Mouse (Mus musculus) heart, adult 2 months (tissue): ENCODE results near the gene Sptb. TPM values are rescaled to one million over a fixed set of nuclear protein-coding genes. Genes with fewer than 3 reads are reported as not detected.

ENCODE experiments used
- DNase-seq, 2 experiments: peaks; one replicate each; pipeline ENCODE4 v3.0.0; 2021
- H3K27ac ChIP-seq: fragments of 200-600 bp; 2 replicates; pipeline ENCODE4 v1.8.1; 2022
- H3K27me3 ChIP-seq: fragments of 200-500 bp; 2 replicates; pipeline ENCODE4 v1.6.1; 2012; ENCODE audit warnings: mild to moderate bottlenecking, low read length, inconsistent platforms, mixed read lengths; ENCODE audit not compliant: control insufficient read depth, insufficient read depth
- H3K36me3 ChIP-seq: fragments of 200-500 bp; 2 replicates; pipeline ENCODE4 v1.6.1; 2012; ENCODE audit warnings: low read length, inconsistent platforms; ENCODE audit not compliant: control insufficient read depth, insufficient read depth
- H3K4me1 ChIP-seq: fragments of 200-500 bp; 2 replicates; pipeline ENCODE4 v1.6.1; 2011; ENCODE audit warnings: low read length; ENCODE audit not compliant: control insufficient read depth, insufficient read depth
- H3K4me3 ChIP-seq: fragments of 200-600 bp; 2 replicates; pipeline ENCODE4 v1.8.1; 2022
- H3K79me2 ChIP-seq: fragments of 200-500 bp; replicated peaks from 2 replicates; pipeline ENCODE4 v1.6.1; 2012; ENCODE audit warnings: mild to moderate bottlenecking, inconsistent platforms, low read length, moderate library complexity, mixed read lengths; ENCODE audit not compliant: control insufficient read depth, insufficient read depth
- H3K9ac ChIP-seq: fragments of 200-500 bp; 2 replicates; pipeline ENCODE4 v1.6.1; 2012; ENCODE audit warnings: low read depth, mild to moderate bottlenecking, control low read depth, inconsistent platforms, low read length, mixed read lengths
- CTCF ChIP-seq: fragments of 200-600 bp; IDR thresholded peaks from 2 replicates; pipeline ENCODE4 v1.8.1; 2022; ENCODE audit warnings: antibody characterized with exemption, mild to moderate bottlenecking, moderate library complexity
- EP300 ChIP-seq: fragments of 200-500 bp; IDR thresholded peaks from 2 replicates; pipeline ENCODE4 v1.6.1; 2011; ENCODE audit warnings: low read depth, low read length, control low read depth; ENCODE audit not compliant: insufficient read depth
- POLR2A ChIP-seq: fragments of 200-500 bp; IDR thresholded peaks from 2 replicates; pipeline ENCODE4 v1.6.1; 2011; ENCODE audit warnings: mild to moderate bottlenecking, low read depth, low read length, control low read depth; ENCODE audit not compliant: insufficient read depth
- WGBS: fragments of 180-500 bp; shearing (Covaris S2); methylation state at CpG from one replicate; pipeline ENCODE4 v1.1.7; 2018; 5-methylcytosine and 5-hydroxymethylcytosine counted together
- intact Hi-C: fragments of 180-260 bp; cut with DNase I; formaldehyde crosslinking; loops from one replicate; pipeline ENCODE4 v1.15.1; 2025
- polyA plus RNA-seq: library from polyadenylated mRNA; depleted of rRNA; stranded (reverse); fragments of >200 nt; gene quantifications from 2 replicates; pipeline ENCODE4 v1.2.3, GENCODE M21; 2012
- total RNA-seq, 2 experiments: library from RNA; stranded (reverse); gene quantifications; 2 replicates each; pipeline ENCODE4 v1.2.3; 2021

Sptb gene
- total and polyA plus RNA-seq, 3 experiments, result 27.0 to 96.7 (median 81.2) TPM

DNA sequence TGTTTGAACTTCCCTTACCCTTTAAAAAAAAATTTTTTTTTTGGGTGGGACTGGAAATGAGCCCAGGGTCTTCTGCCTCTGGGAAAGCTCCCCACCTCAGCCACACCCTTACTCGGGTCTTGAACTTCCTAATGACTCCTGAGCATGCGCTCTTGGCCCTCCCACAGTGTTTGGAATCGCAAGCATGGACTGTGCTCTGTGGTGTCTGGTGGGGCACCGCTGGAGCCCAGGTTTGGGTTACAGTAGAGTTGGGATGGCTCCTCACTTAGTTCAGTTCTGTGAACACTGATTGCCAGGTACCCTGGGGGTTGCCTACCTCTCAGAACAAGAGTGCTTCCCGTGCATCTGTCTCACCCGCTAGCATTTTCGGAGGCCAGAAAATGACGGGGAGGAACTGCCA, 168.9 kb downstream of the Sptb start:
- Histone ChIP-seq H3K9ac (no peak overlapping the region), H3K4me3 (0 out of 2 replicates have a peak overlapping the region, but pooled peaks have one; percentile 20), H3K27ac (peak overlapping the region; percentile 20; the same call in 1 of the 2 replicates), H3K36me3 (no peaks in the 10 kb centered on the region), H3K27me3 (no peaks in the 10 kb centered on the region), H3K4me1 (peaks cover 11% of the 10 kb centered on the region), H3K79me2 (0 out of 2 replicates have a peak, but pooled peaks cover 3% of the 10 kb centered on the region)
- intact Hi-C loops, result no loop called here
- DNase-seq, result peak in 1 of 2 experiments; percentile 51
- WGBS, result 40% methylated on average over 8 of the region's 8 CpGs
- TF ChIP-seq CTCF, result no peak
- no peak for TF ChIP-seq POLR2A
- no peak for TF ChIP-seq EP300

GRCm38 (mm10) chr12:76540701-76541221, 169.6 kb downstream of the Sptb start:
- no peak for TF ChIP-seq POLR2A
- TF ChIP-seq EP300, result no peak
- TF ChIP-seq CTCF, result no peak
- intact Hi-C loops, result no loop called here
- H3K27ac ChIP-seq, result no peak overlapping the region; the same call in 1 of the 2 replicates
- H3K4me1 ChIP-seq, result peaks cover 7% of the 10 kb centered on the region
- no peak overlapping the region for H3K4me3 ChIP-seq
- 0 out of 2 replicates have a peak, but pooled peaks cover 3% of the 10 kb centered on the region for H3K79me2 ChIP-seq
- no peaks in the 10 kb centered on the region for H3K27me3 ChIP-seq
- no peak overlapping the region for H3K9ac ChIP-seq
- WGBS, result 62% methylated on average over 10 of the region's 10 CpGs
- no peaks in the 10 kb centered on the region for H3K36me3 ChIP-seq
- no peak for DNase-seq

DNA sequence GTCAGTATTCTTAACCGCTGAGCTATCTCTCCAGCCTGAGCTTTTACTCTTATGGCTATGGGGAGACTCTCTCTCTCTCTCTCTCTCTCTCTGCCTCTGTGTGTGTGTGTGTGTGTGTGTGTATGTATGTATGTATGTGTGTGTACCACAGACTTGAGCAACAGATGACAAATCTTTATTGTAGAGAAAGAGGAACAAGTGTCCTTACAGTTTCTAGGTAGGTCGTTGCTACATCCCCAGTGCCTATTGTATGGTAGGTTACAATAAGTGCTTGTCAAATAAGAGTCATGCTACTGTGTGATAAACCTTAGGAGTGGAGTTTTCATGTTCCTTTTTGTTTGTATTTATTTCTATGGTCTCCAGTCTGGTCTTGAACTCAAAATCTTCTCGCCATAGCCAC, 170.2 kb downstream of the Sptb start:
- WGBS, result 90% methylated on average over 3 of the region's 3 CpGs
- Histone ChIP-seq H3K79me2 (0 out of 2 replicates have a peak, but pooled peaks cover 3% of the 10 kb centered on the region), H3K27ac (no peak overlapping the region), H3K4me3 (no peak overlapping the region), H3K36me3 (no peaks in the 10 kb centered on the region), H3K27me3 (no peaks in the 10 kb centered on the region), H3K4me1 (peaks cover 7% of the 10 kb centered on the region), H3K9ac (no peak overlapping the region)
- TF ChIP-seq EP300, result no peak
- no peak for TF ChIP-seq POLR2A
- TF ChIP-seq CTCF, result no peak
- no peak for DNase-seq
- intact Hi-C loops, result no loop called here

DNA sequence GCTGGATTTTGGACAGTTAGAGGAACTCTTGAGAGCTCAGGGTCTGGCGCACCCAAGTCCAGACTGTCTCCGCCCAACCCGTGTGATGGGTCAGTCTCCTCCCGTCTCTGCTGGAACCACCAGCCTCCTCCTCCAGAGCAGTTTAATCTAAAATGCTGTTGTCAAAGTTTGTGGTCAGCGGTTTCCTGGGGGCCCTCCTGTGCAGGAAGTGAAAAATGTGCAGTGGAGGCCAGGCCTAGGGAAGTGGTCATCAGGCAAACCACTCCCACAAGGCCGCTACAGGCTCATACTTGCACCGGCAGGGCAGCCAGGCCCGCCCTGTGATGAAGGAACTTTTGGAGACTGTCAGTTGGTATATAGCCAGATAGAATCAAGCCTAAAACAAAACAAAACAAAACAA, 172.9 kb downstream of the Sptb start:
- no peaks in the 10 kb centered on the region for H3K27me3 ChIP-seq
- intact Hi-C loops, result no loop called here
- H3K27ac ChIP-seq, result peak overlapping the region; percentile 29; the same call in 1 of the 2 replicates
- no peaks in the 10 kb centered on the region for H3K36me3 ChIP-seq
- WGBS, result 62% methylated on average over 8 of the region's 8 CpGs
- no peak overlapping the region for H3K9ac ChIP-seq
- peaks cover 7% of the 10 kb centered on the region for H3K4me1 ChIP-seq
- H3K79me2 ChIP-seq, result 0 out of 2 replicates have a peak, but pooled peaks cover 1% of the 10 kb centered on the region
- TF ChIP-seq POLR2A, result peak; percentile 68
- TF ChIP-seq CTCF, result no peak
- TF ChIP-seq EP300, result 0 out of 2 replicates have a peak, but pooled peaks have one; percentile 44
- H3K4me3 ChIP-seq, result no peak overlapping the region
- DNase-seq, result peak; percentile 69 to 83

- Histone ChIP-seq H3K36me3 (no peaks in the 10 kb centered on the region), H3K9ac (peak overlapping the region; percentile 6; the same call in 1 of the 2 replicates), H3K79me2 (0 out of 2 replicates have a peak, but pooled peaks cover 1% of the 10 kb centered on the region), H3K27ac (peak overlapping the region; percentile 95), H3K4me1 (peaks cover 8% of the 10 kb centered on the region), H3K4me3 (no peak overlapping the region), H3K27me3 (no peaks in the 10 kb centered on the region)
- TF ChIP-seq CTCF (no peak), POLR2A (no peak), EP300 (no peak)
- intact Hi-C loops, result no loop called here
- no peak for DNase-seq
- WGBS, result 68% methylated on average over 8 of the region's 8 CpGs
Measured at GRCm38 (mm10) chr12:76536591-76537153, 173.7 kb downstream of the Sptb start.

GRCm38 (mm10) chr12:76535471-76535900, 174.9 kb downstream of the Sptb start:
- peak overlapping the region; percentile 68 for H3K9ac ChIP-seq
- WGBS, result 42% methylated on average over 9 of the region's 9 CpGs
- TF ChIP-seq EP300 (no peak), POLR2A (no peak), CTCF (no peak)
- intact Hi-C loops, result loop anchor here (2.0 kb wide), 1 partner anchor 21 kb away; no protein-coding TSS in a partner anchor
- H3K4me1 ChIP-seq, result peaks cover 9% of the 10 kb centered on the region
- H3K27ac ChIP-seq, result peak overlapping the region; percentile 95
- DNase-seq, result peak; percentile 70 to 73
- H3K36me3 ChIP-seq, result no peaks in the 10 kb centered on the region
- H3K79me2 ChIP-seq, result 0 out of 2 replicates have a peak, but pooled peaks cover 1% of the 10 kb centered on the region
- peak overlapping the region; percentile 55 for H3K4me3 ChIP-seq
- no peaks in the 10 kb centered on the region for H3K27me3 ChIP-seq
